Mouse (Mus musculus) left cerebral cortex, postnatal 14 days (tissue): Measurements from ENCODE around the gene Polr3a. TPM values are rescaled to one million over a fixed set of nuclear protein-coding genes. Genes with fewer than 3 reads are reported as not detected.
"Not testable (repeated sequence)": the region's sequence is repeated elsewhere in the genome, so short reads cannot be mapped to it uniquely, and the experiment has no call there.

Source experiments
- DNase-seq, 2 experiments: peaks; one replicate each; pipeline ENCODE4 v3.0.0; 2021 to 2022; ENCODE audit warnings: low spot score in 2 of 2, mixed read lengths in 1 of 2
- intact Hi-C: fragments of 180-260 bp; cut with DNase I; formaldehyde crosslinking; loops from one replicate; pipeline ENCODE4 v1.15.1; 2025
- total RNA-seq, 2 experiments: library from RNA; stranded (reverse); gene quantifications; 2 replicates each; pipeline ENCODE4 v1.2.3; 2021

The Polr3a gene
- total RNA-seq, 2 experiments from 2014 or later, result 31.7 to 36.2 TPM

- intact Hi-C loops, result loop anchor here (5.0 to 10.0 kb wide), 2 partner anchors 876 to 1204 kb away; no protein-coding TSS in a partner anchor
- no peak for DNase-seq
Measured at GRCm38 (mm10) chr14:24498561-24499255, 11.8 kb upstream of the Polr3a start.

DNA sequence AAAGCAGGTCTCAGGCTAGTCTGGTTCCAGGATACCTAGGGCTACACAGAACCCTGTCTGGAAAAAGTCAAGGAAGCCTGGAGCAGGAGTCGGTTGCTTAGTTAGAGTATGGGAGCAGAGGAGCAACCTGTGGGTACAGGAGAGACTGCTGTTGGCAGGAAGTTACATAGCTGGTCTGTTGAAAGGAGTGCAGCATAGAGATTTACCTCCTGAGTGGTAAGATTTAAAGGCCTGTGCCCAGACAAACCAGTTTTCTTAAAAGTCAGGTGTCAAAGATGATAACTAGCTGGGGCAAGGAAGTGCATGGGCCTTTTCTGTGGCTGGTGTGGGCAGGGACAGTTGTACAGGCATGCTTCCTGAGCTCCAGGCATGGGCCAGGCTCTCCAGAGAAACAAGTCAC is 10.6 kb upstream of the Polr3a start:
- DNase-seq, result no peak
- intact Hi-C loops, result loop anchor here (5.0 to 10.0 kb wide), 2 partner anchors 877 to 1205 kb away; no protein-coding TSS in a partner anchor

- no peak for DNase-seq
- intact Hi-C loops, result loop anchor here (5.0 to 10.0 kb wide), 2 partner anchors 878 to 1206 kb away; no protein-coding TSS in a partner anchor
Measured at GRCm38 (mm10) chr14:24496507-24496906, 9.6 kb upstream of the Polr3a start.

GRCm38 (mm10) chr14:24493256-24493655 is 6.4 kb upstream of the Polr3a start:
- intact Hi-C loops, result loop anchor here (10.0 kb wide), 1 partner anchor 882 kb away; no protein-coding TSS in a partner anchor
- no peak for DNase-seq

DNA sequence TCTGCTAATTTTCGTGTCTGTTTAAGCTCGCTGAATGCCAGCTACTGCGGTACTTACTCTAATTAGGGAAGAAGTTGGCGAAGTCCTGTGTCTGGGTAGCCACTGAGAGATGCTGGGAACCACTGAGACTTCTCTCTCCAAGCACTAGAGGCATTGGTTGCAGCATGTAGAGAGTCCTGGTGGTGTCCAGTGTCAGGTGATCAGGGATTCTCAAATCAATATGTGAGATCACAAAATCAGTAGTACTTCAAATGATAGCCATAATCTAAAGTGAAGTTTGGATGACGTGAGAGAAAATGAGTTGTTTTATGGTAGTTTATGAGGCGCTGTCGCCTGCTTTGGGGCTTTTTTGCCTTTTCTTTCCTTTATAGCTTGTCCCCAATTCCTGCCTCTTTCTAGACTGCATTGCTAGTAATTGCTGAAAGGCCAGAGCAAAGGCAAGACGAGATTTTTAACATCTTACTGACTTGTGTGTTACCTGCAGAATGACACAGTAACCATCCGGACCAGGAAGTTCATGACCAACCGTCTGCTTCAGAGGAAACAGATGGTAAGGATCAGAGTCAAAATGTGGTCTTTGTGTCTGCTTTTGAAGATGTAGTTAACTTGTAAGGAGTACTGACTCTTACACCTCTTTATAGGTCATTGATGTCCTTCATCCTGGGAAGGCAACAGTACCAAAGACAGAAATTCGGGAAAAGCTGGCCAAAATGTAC is 4.6 kb upstream of the Polr3a start:
- DNase-seq, result no peak
- intact Hi-C loops, result loop anchor here (10.0 kb wide), 1 partner anchor 883 kb away; no protein-coding TSS in a partner anchor

DNA sequence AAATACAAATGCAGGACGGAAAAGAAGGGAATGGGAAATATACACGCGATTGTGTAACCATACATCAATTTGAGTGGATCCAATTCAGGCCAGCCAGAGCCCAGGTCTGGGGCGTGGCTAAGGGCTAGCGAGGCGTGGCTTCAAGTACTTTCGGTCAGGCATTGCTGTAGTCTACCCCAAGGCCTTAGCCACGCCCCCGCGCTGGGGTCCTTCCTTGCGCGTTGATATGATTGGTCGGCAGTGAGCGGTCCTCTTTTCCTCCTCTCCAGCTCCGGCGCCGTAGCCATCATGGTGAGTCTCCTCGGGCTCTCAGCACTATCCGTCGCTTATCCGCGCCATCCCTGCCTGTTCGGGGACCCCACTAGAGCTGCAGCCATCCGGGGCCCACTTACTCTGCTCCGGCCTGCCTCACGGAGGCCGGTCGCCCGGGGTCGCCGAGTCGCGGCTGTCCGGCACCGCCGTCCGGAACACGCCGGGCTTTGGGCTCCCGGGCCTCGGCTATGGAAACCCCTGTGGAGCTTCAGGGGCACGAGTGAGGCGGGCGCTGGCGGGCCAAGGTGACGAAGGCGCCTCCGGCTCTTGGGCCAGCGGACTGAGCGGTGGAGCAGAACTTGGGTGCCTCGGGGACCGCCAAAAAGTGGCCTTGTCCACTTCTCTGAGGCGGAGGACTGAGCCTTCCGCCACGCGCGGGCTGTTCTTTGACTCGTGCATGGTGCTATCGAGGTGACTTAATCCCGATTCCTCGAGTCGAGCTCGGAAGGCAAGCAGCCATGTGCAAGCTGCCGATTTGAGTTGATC is 3.8 kb upstream of the Polr3a start:
- intact Hi-C loops, result loop anchor here (10.0 kb wide), 1 partner anchor 884 kb away; no protein-coding TSS in a partner anchor

DNA sequence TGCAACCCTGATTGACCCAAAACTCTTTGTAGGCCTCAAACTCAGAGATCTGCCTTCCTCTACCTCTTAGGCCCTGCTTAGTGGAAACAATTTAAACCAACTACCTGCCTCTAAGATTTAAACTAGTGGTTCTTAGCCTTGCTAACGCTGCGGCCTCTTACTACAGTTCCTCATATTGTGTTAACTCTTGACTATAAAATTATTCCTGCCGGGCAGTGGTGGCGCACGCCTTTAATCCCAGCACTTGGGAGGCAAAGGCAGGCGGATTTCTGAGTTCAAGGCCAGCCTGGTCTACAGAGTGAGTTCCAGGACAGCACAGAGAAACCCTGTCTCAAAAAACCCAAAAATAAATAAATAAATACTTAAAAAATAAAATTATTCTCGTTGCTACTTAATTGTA is 2.9 kb upstream of the Polr3a start:
- not testable (repeated sequence) for DNase-seq
- intact Hi-C loops, result loop anchor here (5.0 to 10.0 kb wide), 3 partner anchors 177 to 885 kb away; no protein-coding TSS in a partner anchor

More for the DNA sequence above, 3.8 kb upstream of the Polr3a start:
- DNase-seq, result peak; percentile 99

- no peak for DNase-seq
- intact Hi-C loops, result loop anchor here (5.0 to 10.0 kb wide), 2 partner anchors 174 to 312 kb away; no protein-coding TSS in a partner anchor
Measured at GRCm38 (mm10) chr14:24486241-24486767, 554 bp downstream of the Polr3a start.

DNA sequence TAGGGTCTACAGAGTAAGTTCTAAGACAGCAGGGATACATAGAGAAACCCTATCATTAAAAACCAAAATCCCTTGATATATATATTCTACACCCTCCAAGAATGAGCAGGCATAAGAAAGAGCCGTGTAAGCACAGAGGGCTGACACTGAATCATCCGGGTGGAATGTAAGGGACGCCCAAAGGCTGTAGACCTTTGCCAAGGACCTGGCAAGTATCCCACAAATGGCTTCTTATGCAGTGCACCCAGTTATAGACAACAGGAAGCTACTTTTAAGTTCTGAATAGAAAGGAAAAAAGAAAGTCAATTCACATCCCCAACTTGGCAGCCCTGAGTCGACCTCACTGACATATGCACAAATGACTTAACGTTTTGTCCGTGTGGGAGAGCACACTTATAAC is 18.1 kb downstream of the Polr3a start:
- intact Hi-C loops, result no loop called here
- no peak for DNase-seq

GRCm38 (mm10) chr14:24458191-24458590 is 28.7 kb downstream of the Polr3a start:
- intact Hi-C loops, result no loop called here
- no peak for DNase-seq

GRCm38 (mm10) chr14:24443529-24443928 is 43.3 kb downstream of the Polr3a start:
- intact Hi-C loops, result loop anchor here (5.0 kb wide), 1 partner anchor 56 kb away; no protein-coding TSS in a partner anchor
- not testable (repeated sequence) for DNase-seq

Other genes with a start within 250 kb of the Polr3a start
- 10 to 100 TPM; 37.3 to 41.9 TPM for gene Dlg5, start 241.1 kb downstream of the Polr3a start, total RNA-seq
- under 1 TPM in 1 of 2 experiments, not detected in 1; 0.26 TPM for gene E330034G19Rik, start 193.8 kb downstream of the Polr3a start, total RNA-seq
- gene Rps24, start 67 bp upstream of the Polr3a start, total RNA-seq, result 100 to 1,000 TPM; 652 to 714 TPM